Mouse (Mus musculus): ENCODE data around the gene Pde6d.

Pde6d gene

DNA sequence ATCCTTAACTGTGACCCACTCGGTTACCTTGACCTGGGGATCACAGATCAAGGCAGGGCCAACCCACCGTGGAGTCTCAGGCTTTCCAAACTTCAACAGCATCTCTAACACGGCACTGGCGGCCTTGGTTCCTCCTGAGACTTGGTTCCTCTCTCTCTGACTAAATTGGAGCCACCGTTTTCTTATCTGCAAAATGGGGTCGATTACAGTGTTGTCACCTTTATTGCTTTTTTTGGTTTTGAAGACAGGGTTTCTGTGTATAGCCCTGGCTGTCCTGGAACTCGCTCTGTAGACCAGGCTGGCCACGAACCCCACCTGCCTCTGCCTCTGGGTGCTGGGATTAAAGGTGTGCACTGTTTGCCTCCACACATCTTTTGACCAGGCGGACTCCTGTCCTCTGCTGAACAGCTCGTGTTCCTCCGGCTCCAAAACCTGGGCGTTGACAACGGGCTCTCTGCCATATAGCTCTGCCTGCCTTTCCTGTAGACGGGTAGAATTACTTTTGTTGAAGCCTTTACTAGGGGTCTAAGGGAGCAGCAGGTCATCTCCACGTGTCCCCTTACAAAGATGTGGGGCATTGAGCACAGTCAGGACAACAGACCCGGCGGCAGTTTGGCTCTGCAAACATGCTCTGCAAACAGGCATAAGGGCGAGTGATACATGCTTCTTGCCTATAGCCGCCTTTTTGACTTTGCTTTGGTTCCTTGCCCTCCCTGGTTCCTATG, 77.6 kb downstream of the Pde6d start:
- no peak for DNase-seq (ENCODE audit: low read depth in 2 of 2, low spot score in 2 of 2)

DNA sequence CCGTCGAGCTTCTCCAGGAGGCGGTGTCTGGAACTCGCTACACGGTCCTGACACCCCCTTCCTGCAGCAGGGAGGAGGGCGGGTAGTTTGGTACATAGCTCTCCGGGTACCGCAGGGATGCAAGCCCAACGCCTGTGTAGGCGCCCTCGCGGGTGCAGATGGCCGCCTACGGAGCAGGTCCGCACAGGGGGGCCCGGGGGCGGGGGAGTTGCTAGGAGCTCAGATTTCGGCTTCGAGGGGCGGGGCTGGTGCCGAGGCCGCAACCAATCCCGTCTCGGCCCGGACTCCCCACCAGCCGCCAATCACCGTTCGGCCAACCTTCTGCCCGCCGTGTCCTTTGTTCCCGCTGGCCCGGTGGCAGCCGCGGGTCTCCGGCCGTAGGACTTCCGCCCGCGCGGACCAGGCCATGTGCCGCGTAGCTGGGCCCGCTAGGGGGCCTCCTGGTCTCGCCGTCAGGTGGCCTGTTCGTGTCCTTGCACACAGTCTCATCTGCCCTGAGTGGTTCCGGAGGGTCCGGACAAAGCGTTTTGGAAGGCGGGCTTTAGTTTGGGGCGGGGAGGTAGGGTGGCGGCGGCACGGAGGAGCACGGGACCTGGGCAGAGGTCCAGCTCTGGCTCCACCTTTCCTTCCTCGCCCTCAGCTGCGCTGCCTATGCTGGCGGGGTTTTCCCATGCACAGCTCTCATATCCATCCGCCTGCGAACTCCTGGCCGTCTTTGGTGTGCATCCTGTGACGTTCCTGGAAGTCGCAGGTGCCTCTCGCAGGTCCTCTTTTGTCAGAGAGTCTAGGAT, 78.3 kb downstream of the Pde6d start:
- peak; percentile 59 for DNase-seq (ENCODE audit: low read depth in 2 of 2, low spot score in 2 of 2)

DNA sequence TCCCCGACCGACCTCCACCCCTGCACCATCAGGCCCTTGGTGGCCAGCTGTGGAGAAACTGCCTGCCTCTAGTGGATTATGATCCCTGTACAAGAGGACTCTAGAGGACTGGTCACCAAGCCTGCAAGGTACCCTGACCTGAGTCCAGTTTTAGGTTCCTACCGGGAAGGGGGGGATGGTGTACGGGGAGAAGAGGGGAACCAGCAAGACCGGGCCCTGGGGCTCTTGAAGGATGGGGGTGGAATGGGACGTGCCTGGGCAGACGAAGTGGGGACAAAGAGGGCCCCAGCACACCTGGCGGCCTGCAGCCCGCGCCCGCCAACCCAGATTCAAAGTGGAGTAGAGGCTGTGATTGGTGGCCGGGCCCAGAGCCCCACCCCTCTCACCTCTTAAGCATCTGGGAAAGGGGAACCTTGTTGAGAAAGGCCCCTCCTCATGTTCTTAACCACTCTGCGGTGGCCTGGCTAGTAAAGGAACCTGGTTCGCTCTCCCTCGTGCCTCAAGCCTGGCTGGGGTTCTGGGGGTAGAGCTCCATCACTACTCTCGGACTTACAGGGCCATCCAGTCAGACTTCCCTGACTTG, 79.2 kb downstream of the Pde6d start:
- DNase-seq (ENCODE audit: low read depth in 2 of 2, low spot score in 2 of 2) = no peak

DNA sequence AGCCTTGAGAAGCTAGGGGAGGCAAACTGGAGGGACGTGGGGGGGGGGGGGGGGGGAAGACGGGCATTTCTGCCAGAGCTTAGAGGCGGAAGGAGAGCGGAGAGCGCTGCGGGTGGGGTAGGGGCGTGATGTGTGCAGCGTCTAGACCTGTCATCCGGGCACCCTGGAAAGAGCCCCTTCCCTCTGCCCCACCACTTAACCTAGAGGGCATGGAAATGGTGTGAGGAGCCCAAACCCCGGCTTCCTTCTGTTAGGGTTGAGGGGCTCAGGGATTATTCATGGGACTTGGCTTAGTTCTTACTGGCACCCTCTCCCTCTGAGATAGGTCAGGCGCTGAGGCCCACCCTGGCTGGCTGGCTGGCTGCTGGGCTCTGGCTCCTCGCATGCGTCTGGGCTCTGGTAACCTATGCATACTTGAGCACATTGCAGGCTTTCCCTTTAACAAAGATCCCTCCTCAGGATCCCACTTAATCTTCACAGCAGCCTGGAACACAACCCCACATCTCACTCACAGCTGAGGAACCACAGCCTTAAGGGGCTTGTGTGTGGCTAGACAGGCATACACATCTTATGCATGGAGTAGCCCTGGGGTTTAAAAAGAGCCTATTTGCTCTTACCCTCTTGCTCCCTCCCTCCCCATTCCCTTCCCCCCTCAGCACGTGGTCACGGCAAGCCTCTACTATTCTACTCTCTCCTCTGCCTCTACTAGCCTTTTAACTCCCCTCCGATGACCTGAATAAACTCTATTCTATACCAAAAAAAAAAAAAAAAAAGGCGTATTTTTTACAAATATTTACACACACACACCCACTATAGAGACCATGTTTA, 80.0 kb downstream of the Pde6d start:
- no peak for DNase-seq (ENCODE audit: low read depth in 2 of 2, low spot score in 2 of 2)

DNA sequence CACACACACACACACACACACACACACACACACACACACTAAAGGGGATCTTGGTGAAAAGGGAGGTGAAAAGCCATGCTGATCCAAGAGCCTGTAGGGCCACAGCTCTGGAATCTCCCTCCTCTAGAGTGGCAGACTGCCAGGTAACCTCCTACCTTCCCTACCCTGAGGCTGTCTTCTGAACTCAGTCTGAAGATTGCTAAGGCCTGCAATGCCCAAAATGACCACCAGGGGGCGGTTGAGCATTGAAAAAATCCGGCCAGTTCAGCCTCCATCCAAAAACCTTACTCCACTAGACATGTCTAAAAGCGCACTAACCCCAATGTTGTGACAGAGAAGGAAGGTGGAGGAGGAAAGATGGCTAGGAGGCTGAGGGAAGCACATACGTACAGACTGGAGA, 80.9 kb downstream of the Pde6d start:
- DNase-seq (ENCODE audit: low read depth in 2 of 2, low spot score in 2 of 2) = peak; percentile 92 to 93

DNA sequence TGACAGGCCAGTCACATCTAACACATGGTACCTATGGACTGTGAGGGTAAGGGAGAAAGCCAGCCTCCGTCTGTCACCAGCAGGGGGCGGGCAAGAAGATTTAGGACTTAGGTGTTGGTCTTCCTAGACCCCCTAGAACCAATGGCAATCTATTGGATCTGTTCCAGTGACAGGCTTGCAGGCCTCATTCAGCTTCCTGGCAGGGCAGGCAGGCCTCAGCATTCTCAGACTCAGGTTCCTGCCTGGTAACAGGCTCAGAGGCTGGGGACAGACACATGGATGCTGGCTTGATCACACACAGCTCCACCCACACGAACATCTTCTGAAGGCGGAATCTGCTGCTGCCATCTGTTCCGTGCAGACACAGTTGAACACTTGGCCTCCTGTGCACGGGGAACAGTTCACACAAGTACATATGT, 81.3 kb downstream of the Pde6d start:
- peak; percentile 58 to 70 for DNase-seq (ENCODE audit: low read depth in 2 of 2, low spot score in 2 of 2)

DNA sequence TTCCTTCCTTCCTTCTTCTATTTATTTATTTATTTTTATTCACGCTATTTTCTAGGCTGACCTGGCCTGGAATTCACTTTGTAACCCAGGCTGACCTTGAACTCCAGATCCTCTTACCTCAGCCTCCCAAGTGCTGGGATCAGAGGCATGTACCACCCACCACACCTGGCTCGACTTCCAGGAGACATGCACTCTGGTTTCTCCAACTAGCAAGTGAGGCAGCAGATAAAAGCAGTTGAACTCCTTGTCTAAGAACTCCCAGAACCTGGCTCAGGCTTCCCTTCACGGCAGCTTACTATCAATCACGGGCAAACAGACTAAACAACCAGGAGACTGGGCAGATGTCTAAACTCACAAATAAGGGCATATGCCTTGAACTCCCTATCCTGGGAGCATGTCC, 81.7 kb downstream of the Pde6d start:
- DNase-seq (ENCODE audit: low read depth in 2 of 2, low spot score in 2 of 2) = no peak

DNA sequence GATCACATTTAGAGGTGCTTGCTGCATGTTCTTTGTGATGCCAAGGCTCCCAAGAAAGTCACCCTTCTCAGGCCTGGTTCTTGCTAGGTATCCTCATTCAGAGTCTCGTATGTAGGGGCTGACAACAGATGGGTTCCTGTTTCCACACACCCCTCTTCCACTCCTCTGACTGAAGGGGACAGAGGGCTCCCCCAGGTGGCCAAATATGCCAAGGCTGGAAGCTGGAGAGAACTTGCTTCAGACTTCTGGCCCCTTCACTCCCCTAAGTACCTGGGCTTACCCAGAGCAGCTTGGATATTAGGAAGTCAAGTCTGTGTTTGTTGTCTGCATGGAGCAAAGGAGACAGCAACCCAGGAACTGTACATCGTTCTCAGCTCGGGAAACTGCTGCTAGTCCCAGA, 82.5 kb downstream of the Pde6d start:
- DNase-seq (ENCODE audit: low read depth in 2 of 2, low spot score in 2 of 2) = peak; percentile 24 to 58

DNA sequence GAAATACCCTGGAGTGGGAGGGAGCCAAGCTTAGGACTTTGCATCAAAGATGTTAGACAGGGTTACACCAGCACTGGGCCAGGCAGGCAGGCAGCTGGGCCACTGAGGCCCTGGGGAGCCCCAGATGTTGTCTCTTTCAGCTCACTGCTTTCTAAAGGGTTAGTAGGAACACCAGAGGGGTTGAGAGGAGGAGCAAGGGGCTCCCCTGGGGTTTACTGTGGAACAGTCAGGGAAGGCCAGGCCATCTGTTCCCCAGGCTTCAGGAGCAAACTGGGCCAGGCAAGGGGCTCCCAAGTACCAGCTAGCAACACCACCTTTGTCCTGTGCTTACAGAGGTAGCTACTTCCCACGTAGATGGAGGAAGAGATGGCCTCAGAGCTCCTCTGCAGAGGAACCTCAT, 83.8 kb downstream of the Pde6d start:
- DNase-seq (ENCODE audit: low read depth in 2 of 2, low spot score in 2 of 2) = no peak

DNA sequence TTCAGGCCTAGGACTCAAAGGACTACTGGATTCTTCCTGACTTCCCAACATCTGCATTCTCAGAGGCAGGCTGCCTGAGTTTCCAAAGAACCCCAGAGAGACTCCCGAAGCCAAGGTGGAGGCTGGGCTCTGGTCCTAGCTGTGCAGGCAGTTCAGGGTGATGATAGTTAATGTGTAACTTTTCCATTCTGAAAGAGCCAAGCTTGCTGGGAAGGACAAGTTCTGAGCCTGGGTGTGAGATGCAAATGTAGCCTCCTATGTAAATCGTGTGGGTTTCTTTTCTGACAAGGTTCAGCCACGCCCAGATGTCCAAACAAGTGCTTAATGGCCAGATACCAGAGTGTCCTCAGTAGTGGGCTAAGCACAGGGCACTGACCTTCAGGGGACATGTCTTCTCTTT, 84.4 kb downstream of the Pde6d start:
- no peak for DNase-seq (ENCODE audit: low read depth in 2 of 2, low spot score in 2 of 2)

DNA sequence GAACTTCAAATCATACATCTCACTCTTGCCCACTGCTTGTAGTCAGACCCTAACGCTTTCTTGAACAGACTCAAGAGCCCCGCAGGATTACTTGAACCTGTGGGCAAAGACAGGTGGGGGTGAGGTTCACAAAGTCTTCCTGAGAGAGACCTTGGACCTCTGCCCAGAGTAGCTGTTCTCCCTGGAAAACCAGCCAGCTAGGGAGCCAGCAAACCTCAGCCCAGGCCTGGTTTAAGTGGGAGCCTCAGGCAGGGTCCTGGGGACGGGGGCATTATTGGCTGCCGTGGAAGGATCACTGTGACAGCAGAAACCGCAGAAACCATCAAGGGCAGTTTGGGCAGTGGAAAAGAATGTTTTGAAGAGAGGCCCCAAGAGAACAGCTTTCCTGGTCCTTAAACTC, 85.1 kb downstream of the Pde6d start:
- no peak for DNase-seq (ENCODE audit: low read depth in 2 of 2, low spot score in 2 of 2)

DNA sequence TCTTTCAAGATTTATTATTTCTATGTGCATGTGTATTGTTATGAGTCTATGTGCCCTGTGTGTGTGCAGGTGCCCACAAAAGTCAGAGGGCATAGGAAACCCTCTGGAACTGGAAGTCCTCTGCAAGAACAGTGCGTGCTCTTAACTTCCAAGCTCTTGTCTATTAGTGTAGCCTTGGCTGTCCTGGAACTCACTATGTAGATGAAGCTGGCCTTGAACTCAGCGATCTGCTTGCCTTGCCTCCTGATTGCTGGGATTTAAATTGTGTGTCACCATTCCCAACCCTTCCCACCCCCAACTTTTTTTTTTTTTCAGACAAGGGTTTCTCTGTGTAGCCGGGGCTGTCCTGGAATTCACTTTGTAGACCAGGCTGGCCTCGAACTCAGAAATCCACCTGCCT, 86.1 kb downstream of the Pde6d start:
- DNase-seq (ENCODE audit: low read depth in 2 of 2, low spot score in 2 of 2) = no peak

DNA sequence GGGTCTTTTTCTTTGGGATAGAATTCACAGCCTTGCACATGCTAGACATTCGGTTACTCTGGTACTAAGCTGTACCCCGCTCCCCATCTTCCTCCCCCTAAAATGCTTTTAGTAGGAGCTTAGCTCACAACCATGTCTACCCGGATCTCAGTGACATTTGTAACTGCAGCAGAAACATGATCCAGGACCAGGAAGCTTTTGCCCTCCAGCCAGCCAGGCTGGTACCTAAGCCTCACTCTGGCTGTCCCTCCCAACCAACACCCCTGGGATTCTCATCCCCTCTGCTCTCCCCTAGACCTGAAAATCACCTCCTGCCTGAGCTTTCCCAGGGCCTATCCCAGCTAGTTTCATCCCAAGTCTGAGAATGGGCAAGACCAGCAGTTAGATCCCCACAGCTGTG, 88.6 kb downstream of the Pde6d start:
- DNase-seq (ENCODE audit: low read depth in 2 of 2, low spot score in 2 of 2) = no peak

Data from CD8-positive naive resting alpha-beta T cell, adult 2 months (primary cell).